Mouse (Mus musculus): ENCODE data around the gene Hmgn5. TPM values are rescaled to one million over a fixed set of nuclear protein-coding genes. Genes with fewer than 3 reads are reported as not detected.

Hmgn5 gene
- polyA plus RNA-seq (2012; rRNA removed) = 14.9 and 19.0 TPM in 2 replicates

GRCm38 (mm10) chrX:109013283-109013682 lies at the start of gene Hmgn5:
Gene Hmgn5, minus strand, starts transcription at chrX:109013404.

Other genes with a start within 250 kb of the Hmgn5 start
- gene Brwd3, start 179.0 kb downstream of the Hmgn5 start, polyA plus RNA-seq (2012; rRNA removed) = 4.6 and 5.3 TPM in 2 replicates
- 95.9 and 107 TPM in 2 replicates for gene Sh3bgrl, start 82.0 kb upstream of the Hmgn5 start, polyA plus RNA-seq (2012; rRNA removed)
- gene Gm6377, start 183.4 kb upstream of the Hmgn5 start, polyA plus RNA-seq (2012; rRNA removed) = 0.13 and 0.23 TPM in 2 replicates

Measured in central nervous system, embryonic 14 days (tissue).